Mouse (Mus musculus) NIH3T3 (cell line): ENCODE results near the gene Arl15.
A peak's percentile ranks its signal among the peaks of the same experiment; 100 is the strongest.

Source experiments
- DNase-seq: peaks from one replicate; pipeline ENCODE4 v3.0.0-alpha.2; 2012; ENCODE audit warnings: low read depth

The Arl15 gene

GRCm38 (mm10) chr13:114145249-114145648 is 350.9 kb downstream of the Arl15 start:
- DNase-seq, result no peak

- no peak for DNase-seq
These were observed 356.8 kb downstream of the Arl15 start for GRCm38 (mm10) chr13:114150856-114151697.

- DNase-seq, result no peak
These were observed 357.4 kb downstream of the Arl15 start for GRCm38 (mm10) chr13:114151698-114152069.

- DNase-seq, result no peak
These were observed 362.4 kb downstream of the Arl15 start for GRCm38 (mm10) chr13:114156689-114157088.

GRCm38 (mm10) chr13:114158111-114158730 is 363.9 kb downstream of the Arl15 start:
- DNase-seq, result peak; percentile 90

- peak; percentile 6 for DNase-seq
These were observed 365.5 kb downstream of the Arl15 start for GRCm38 (mm10) chr13:114159634-114160391.

- DNase-seq, result no peak
These were observed 368.4 kb downstream of the Arl15 start for GRCm38 (mm10) chr13:114162753-114163152.

- DNase-seq, result no peak
These were observed 371.3 kb downstream of the Arl15 start for GRCm38 (mm10) chr13:114165616-114166015.

- DNase-seq, result peak; percentile 4
These were observed 372.3 kb downstream of the Arl15 start for GRCm38 (mm10) chr13:114166439-114167183.

GRCm38 (mm10) chr13:114170061-114170460 is 375.8 kb downstream of the Arl15 start:
- DNase-seq, result no peak

- DNase-seq, result no peak
These were observed 377.2 kb downstream of the Arl15 start for GRCm38 (mm10) chr13:114171465-114171864.

- peak; percentile 3 for DNase-seq
These were observed 393.8 kb downstream of the Arl15 start for GRCm38 (mm10) chr13:114188107-114188506.

GRCm38 (mm10) chr13:114188801-114189200 is 394.5 kb downstream of the Arl15 start:
- no peak for DNase-seq

- DNase-seq, result no peak
These were observed 395.1 kb downstream of the Arl15 start for GRCm38 (mm10) chr13:114189441-114189840.

GRCm38 (mm10) chr13:114190898-114191297 is 396.6 kb downstream of the Arl15 start:
- no peak for DNase-seq

GRCm38 (mm10) chr13:114198252-114198799 is 404.0 kb downstream of the Arl15 start:
- DNase-seq, result no peak

GRCm38 (mm10) chr13:114199746-114200145 is 405.4 kb downstream of the Arl15 start:
- no peak for DNase-seq

- DNase-seq, result peak; percentile 25
These were observed 406.2 kb downstream of the Arl15 start for GRCm38 (mm10) chr13:114200545-114200944.

- no peak for DNase-seq
These were observed 408.7 kb downstream of the Arl15 start for GRCm38 (mm10) chr13:114202806-114203570.
